Comparison of ENCODE assay signal across 7 mouse cellular contexts in genomic region chr2:125122288-125122623, GRCm38 (mm10). TPM values are rescaled to one million over a fixed set of nuclear protein-coding genes. Genes with fewer than 3 reads are reported as not detected.
A peak's percentile ranks its signal among the peaks of the same experiment; 100 is the strongest.
DNase-seq lines count a peak whose midpoint lies in the region; ATAC-seq and TF ChIP-seq lines count a peak whose summit lies in the region.

No protein-coding gene starts in this region.

- H3K4me3 ChIP-seq in forebrain, embryonic 12.5 days (replicated peaks): peak overlapping the region; percentile 90
- H3K4me3 ChIP-seq in liver, embryonic 14.5 days (ENCODE audit: insufficient read depth in 1 of 2, low read depth in 2 of 2, low read length in 2 of 2): peak overlapping the region; percentile 86 to 88

- H3K9ac ChIP-seq in forebrain, embryonic 12.5 days: peak overlapping the region; percentile 99
- H3K9ac ChIP-seq in liver, embryonic 14.5 days (replicated peaks): peak overlapping the region; percentile 96

- no peaks in the 10 kb centered on the region for H3K36me3 ChIP-seq in forebrain, embryonic 12.5 days (replicated peaks)
- no peaks in the 10 kb centered on the region for H3K36me3 ChIP-seq in liver, embryonic 14.5 days (replicated peaks; ENCODE audit: control insufficient read depth, insufficient read depth, low read depth)

- H3K4me1 ChIP-seq in forebrain, embryonic 12.5 days: peaks cover 28% of the 10 kb centered on the region
- peaks cover 14 to 21% of the 10 kb centered on the region in 2 experiments for H3K4me1 ChIP-seq in liver, embryonic 14.5 days (replicated peaks; ENCODE audit: control insufficient read depth in 2 of 2, insufficient read depth in 2 of 2, low read length in 1 of 2)

- H3K4me2 ChIP-seq in forebrain, embryonic 12.5 days: peak overlapping the region; percentile 56
- H3K4me2 ChIP-seq in liver, embryonic 14.5 days (ENCODE audit: low read depth): peak overlapping the region; percentile 78

- no peaks in the 10 kb centered on the region for H3K27me3 ChIP-seq in forebrain, embryonic 12.5 days
- H3K27me3 ChIP-seq in liver, embryonic 14.5 days (ENCODE audit: control insufficient read depth, insufficient read depth, low read length): no peaks in the 10 kb centered on the region

- peak overlapping the region; percentile 95; the same call in 1 of the 2 replicates for H3K27ac ChIP-seq in forebrain, embryonic 12.5 days
- no peak overlapping the region for H3K27ac ChIP-seq in liver, embryonic 14.5 days

- 5% methylated on average over 4 of the region's 4 CpGs for WGBS in forebrain, embryonic 12.5 days
- WGBS in liver, embryonic 14.5 days (ENCODE audit: insufficient replicate concordance): 11% methylated on average over 4 of the region's 4 CpGs

- H3K9me3 ChIP-seq in forebrain, embryonic 12.5 days: no peaks in the 10 kb centered on the region
- no peaks in the 10 kb centered on the region for H3K9me3 ChIP-seq in liver, embryonic 14.5 days (ENCODE audit: control insufficient read depth, low read length)

- DNase-seq in 3T3-L1 (ENCODE audit: low read depth, low spot score) (peak; percentile 66), 416B (ENCODE audit: low read depth) (peak; percentile 60)
- peak in 1 of 3 experiments; percentile 11 for DNase-seq in liver, embryonic 14.5 days (ENCODE audit: low read depth in 3 of 3, low spot score in 3 of 3)
- DNase-seq in adrenal gland, postnatal 4 days (ENCODE audit: low spot score in 2 of 2): no peak
- no peak for DNase-seq in adrenal gland, adult 8-10 months
- no peak for DNase-seq in frontal cortex, postnatal 36 days (ENCODE audit: low spot score in 2 of 2)

- no peak for TF ChIP-seq CTCF in liver, embryonic 14.5 days (IDR thresholded peaks at IDR 0.05; ENCODE audit: low read depth)

- ATAC-seq in forebrain, embryonic 12.5 days (ENCODE audit: low FRiP score): peak; percentile 33; the same call in 1 of the 2 replicates
- no peak for ATAC-seq in liver, embryonic 14.5 days (ENCODE audit: insufficient read depth)

- TF ChIP-seq EP300 in liver, embryonic 14.5 days (IDR thresholded peaks at IDR 0.05; ENCODE audit: low read depth): no peak

RNA-seq across cellular contexts. Expression of gene Myef2, which starts 1.2 kb away (rescaled TPM):
- 220 and 294 TPM in 2 replicates for polyA plus RNA-seq in forebrain, embryonic 12.5 days (2016; fragmentation: Nextera tagmentation; extraction: Ambion mirVana)
- polyA plus RNA-seq in liver, embryonic 14.5 days (2012; rRNA removed): 12.6 and 19.3 TPM in 2 replicates
- 26.0 and 27.4 TPM in 2 replicates for polyA plus RNA-seq in liver, embryonic 14.5 days (2014; fragmentation: Nextera tagmentation; extraction: Ambion mirVana)
- total RNA-seq in adrenal gland, postnatal 4 days (2021): 10 to 100 TPM; 52.9 to 63.2 TPM
- 10 to 100 TPM; 24.2 to 41.5 (median 30.5) TPM for total RNA-seq in adrenal gland, adult 8-10 months (2022)

RNA-seq across cellular contexts. Expression of gene Ctxn2, which starts 14.2 kb away (rescaled TPM):
- 0.24 and 0.38 TPM in 2 replicates for polyA plus RNA-seq in forebrain, embryonic 12.5 days (2016; fragmentation: Nextera tagmentation; extraction: Ambion mirVana)
- polyA plus RNA-seq in liver, embryonic 14.5 days (2012; rRNA removed): not detected in 2 replicates
- polyA plus RNA-seq in liver, embryonic 14.5 days (2014; fragmentation: Nextera tagmentation; extraction: Ambion mirVana): not detected in 2 replicates
- not detected for total RNA-seq in adrenal gland, postnatal 4 days (2021)
- under 1 TPM in 1 of 4 experiments, not detected in 3; 0.71 TPM for total RNA-seq in adrenal gland, adult 8-10 months (2022)

RNA-seq across cellular contexts. Expression of gene Slc12a1, which starts 30.0 kb away (rescaled TPM):
- polyA plus RNA-seq in forebrain, embryonic 12.5 days (2016; fragmentation: Nextera tagmentation; extraction: Ambion mirVana): not detected in 2 replicates
- polyA plus RNA-seq in liver, embryonic 14.5 days (2012; rRNA removed): not detected in 2 replicates
- polyA plus RNA-seq in liver, embryonic 14.5 days (2014; fragmentation: Nextera tagmentation; extraction: Ambion mirVana): not detected in 2 replicates
- 10 to 100 TPM in 1 of 2 experiments, under 1 TPM in 1; 0.79 to 29.2 TPM for total RNA-seq in adrenal gland, postnatal 4 days (2021)
- not detected for total RNA-seq in adrenal gland, adult 8-10 months (2022)

RNA-seq across cellular contexts. Expression of gene Slc24a5, which starts 54.3 kb away (rescaled TPM):
- polyA plus RNA-seq in forebrain, embryonic 12.5 days (2016; fragmentation: Nextera tagmentation; extraction: Ambion mirVana): 5.2 and 5.4 TPM in 2 replicates
- 1.4 and 2.0 TPM in 2 replicates for polyA plus RNA-seq in liver, embryonic 14.5 days (2012; rRNA removed)
- polyA plus RNA-seq in liver, embryonic 14.5 days (2014; fragmentation: Nextera tagmentation; extraction: Ambion mirVana): 7.0 and 8.4 TPM in 2 replicates
- under 1 TPM; 0.14 to 0.45 TPM for total RNA-seq in adrenal gland, postnatal 4 days (2021)
- under 1 TPM in 1 of 4 experiments, not detected in 3; 0.46 TPM for total RNA-seq in adrenal gland, adult 8-10 months (2022)

Comparison
In these comparisons a context has a peak if more than half of its experiments do, and no peak if none do; other contexts are left out.
1. DNase-seq: peak in 3T3-L1 (single experiment) and 416B (single experiment); none in adrenal gland, postnatal 4 days (0 of 2), adrenal gland, adult 8-10 months (single experiment) and frontal cortex, postnatal 36 days (0 of 2).